Mouse (Mus musculus) lung, embryonic 16.5 days (tissue): ENCODE data around the gene Amer1. TPM values are rescaled to one million over a fixed set of nuclear protein-coding genes. Genes with fewer than 3 reads are reported as not detected.

Source experiments
- ATAC-seq: fragments of 200-750 bp; cut with Nextera tagmentation; 2 replicates; pipeline ENCODE4 v1.8.0; 2017; ENCODE audit warnings: low read depth, mild to moderate bottlenecking, moderate library complexity
- H3K27ac ChIP-seq: fragments of 300-500 bp; sonication (generic); 2 replicates; pipeline ENCODE4 v1.5.1; 2014; ENCODE audit warnings: mild to moderate bottlenecking, control low read depth, low read length
- H3K27me3 ChIP-seq: fragments of 300-500 bp; sonication (generic); 2 replicates; pipeline ENCODE4 v1.6.1; 2014; ENCODE audit warnings: low read depth, low read length, mixed read lengths; ENCODE audit not compliant: control insufficient read depth, insufficient read depth
- H3K36me3 ChIP-seq: fragments of 300-500 bp; sonication (generic); 2 replicates; pipeline ENCODE4 v1.6.1; 2014; ENCODE audit warnings: low read length; ENCODE audit not compliant: control insufficient read depth, insufficient read depth
- H3K4me1 ChIP-seq: fragments of 300-500 bp; sonication (generic); replicated peaks from 2 replicates; pipeline ENCODE4 v1.6.1; 2014; ENCODE audit warnings: low read length, mixed read lengths; ENCODE audit not compliant: control insufficient read depth, insufficient read depth
- H3K4me2 ChIP-seq: fragments of 300-500 bp; sonication (generic); 2 replicates; pipeline ENCODE4 v1.6.1; 2014; ENCODE audit warnings: low read depth, low read length, control low read depth
- H3K4me3 ChIP-seq: fragments of 300-500 bp; sonication (generic); 2 replicates; pipeline ENCODE4 v1.5.1; 2014; ENCODE audit warnings: mild to moderate bottlenecking, low read length, control low read depth
- H3K9ac ChIP-seq: fragments of 300-500 bp; sonication (generic); 2 replicates; pipeline ENCODE4 v1.6.1; 2014; ENCODE audit warnings: low read length, control low read depth
- H3K9me3 ChIP-seq: fragments of 300-500 bp; sonication (generic); 2 replicates; pipeline ENCODE4 v1.6.1; 2016; ENCODE audit warnings: low read length; ENCODE audit not compliant: control insufficient read depth
- WGBS: fragments of 180-500 bp; shearing (Covaris S2); extraction: QIAGEN DNeasy Blood & Tissue Kit; methylation state at CpG from one replicate; pipeline ENCODE4 v1.1.7; 2014; 5-methylcytosine and 5-hydroxymethylcytosine counted together
- polyA plus RNA-seq: library from polyadenylated mRNA; unstranded; fragments of >200 nt; fragmentation: Nextera tagmentation; extraction: Ambion mirVana; gene quantifications from 2 replicates; pipeline ENCODE4 v1.2.1, GENCODE M21; 2015

Amer1 gene
- polyA plus RNA-seq, 1 experiment from 2014 or later, result 11.4 TPM

GRCm38 (mm10) chrX:95437236-95437635, 7.4 kb downstream of the Amer1 start:
- Histone ChIP-seq H3K36me3 (no peaks in the 10 kb centered on the region), H3K4me1 (no peaks in the 10 kb centered on the region), H3K4me2 (no peak overlapping the region), H3K27ac (no peak overlapping the region), H3K4me3 (no peak overlapping the region), H3K27me3 (no peaks in the 10 kb centered on the region), H3K9me3 (no peaks in the 10 kb centered on the region), H3K9ac (no peak overlapping the region)
- ATAC-seq, result no peak
- 83% methylated on average over 1 of the region's 1 CpGs for WGBS

DNA sequence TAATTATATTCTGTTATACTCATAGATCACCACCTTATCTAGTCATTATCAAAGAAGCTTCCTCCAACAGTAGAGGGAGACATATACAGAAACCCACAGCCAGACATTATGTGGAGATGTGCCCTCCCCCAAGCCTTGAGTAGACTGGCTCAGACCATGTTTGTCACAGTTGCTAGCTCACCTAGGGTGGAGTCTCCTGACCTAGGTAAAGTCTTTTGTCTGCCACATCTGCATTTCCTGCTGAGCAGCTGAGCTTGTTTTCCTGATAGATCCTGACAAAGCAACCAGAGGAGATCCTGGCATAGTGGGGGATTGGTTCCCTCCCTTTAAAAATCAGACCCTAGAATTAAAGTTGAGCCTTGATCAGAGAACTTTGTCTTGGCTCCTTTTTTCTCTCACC, 71.6 kb downstream of the Amer1 start:
- H3K4me2 ChIP-seq, result no peak overlapping the region
- no peak overlapping the region for H3K9ac ChIP-seq
- no peaks in the 10 kb centered on the region for H3K36me3 ChIP-seq
- no peaks in the 10 kb centered on the region for H3K9me3 ChIP-seq
- H3K4me1 ChIP-seq, result no peaks in the 10 kb centered on the region
- H3K4me3 ChIP-seq, result no peak overlapping the region
- no peak overlapping the region for H3K27ac ChIP-seq
- ATAC-seq, result no peak
- no peaks in the 10 kb centered on the region for H3K27me3 ChIP-seq

Other genes starting within 250 kb of the Amer1 start
- 11.7 and 13.7 TPM in 2 replicates for gene Arhgef9, start 248.0 kb downstream of the Amer1 start, polyA plus RNA-seq
- gene Asb12, start 113.1 kb upstream of the Amer1 start, polyA plus RNA-seq, result 0.20 and 0.44 TPM in 2 replicates
- gene Pfn5, start 113.2 kb upstream of the Amer1 start, polyA plus RNA-seq, result not detected in 2 replicates
- gene Zc4h2, start 213.6 kb upstream of the Amer1 start, polyA plus RNA-seq, result 15.1 and 15.2 TPM in 2 replicates